Mouse (Mus musculus) kidney, postnatal 25 days (tissue): ENCODE results near the gene Uggt2.
A peak's percentile ranks its signal among the peaks of the same experiment; 100 is the strongest.

Source experiments
- DNase-seq, 2 experiments: peaks; one replicate each; pipeline ENCODE4 v3.0.0; 2021; ENCODE audit warnings: mixed read lengths in 2 of 2

Uggt2 gene

DNA sequence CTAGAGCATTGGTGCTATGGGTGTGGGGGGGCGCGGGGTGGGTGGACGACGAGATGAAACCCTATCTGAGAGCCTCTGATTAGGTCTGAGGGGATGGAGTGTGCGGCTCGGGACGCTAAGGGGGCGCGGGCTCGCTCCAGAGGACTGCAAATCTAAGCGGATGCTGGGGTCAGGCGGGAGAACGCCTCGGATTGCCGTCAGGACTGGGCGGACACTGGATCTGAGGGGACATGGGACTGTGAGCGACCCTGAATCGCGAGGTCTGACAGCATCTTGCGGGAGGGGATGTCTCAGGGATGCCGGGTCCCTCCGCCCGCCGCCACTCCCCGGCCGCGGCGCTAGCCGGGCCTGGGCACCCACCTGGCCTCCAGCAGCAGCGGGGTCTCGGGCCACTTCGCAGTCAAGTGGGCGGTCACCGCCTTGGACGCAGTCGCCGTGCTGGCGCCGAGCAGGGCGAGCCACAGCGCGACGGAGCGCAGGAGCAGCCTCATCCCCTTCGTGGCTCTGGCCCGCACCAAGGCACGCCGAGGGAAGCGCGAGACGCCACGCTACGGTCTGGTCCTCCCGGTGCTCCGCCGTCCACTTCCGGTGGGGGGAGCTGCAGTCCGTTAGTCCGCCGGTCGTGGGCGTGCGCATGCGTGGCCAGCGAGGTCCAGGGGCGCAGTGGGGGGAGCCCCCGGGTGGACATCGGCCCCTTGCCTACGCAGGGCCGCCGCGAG lies at the start of gene Uggt2:
TSS of gene Uggt2 (minus strand) at position 580 of the 719 bp plus-strand sequence.
- DNase-seq: peak; percentile 79 to 87

DNA sequence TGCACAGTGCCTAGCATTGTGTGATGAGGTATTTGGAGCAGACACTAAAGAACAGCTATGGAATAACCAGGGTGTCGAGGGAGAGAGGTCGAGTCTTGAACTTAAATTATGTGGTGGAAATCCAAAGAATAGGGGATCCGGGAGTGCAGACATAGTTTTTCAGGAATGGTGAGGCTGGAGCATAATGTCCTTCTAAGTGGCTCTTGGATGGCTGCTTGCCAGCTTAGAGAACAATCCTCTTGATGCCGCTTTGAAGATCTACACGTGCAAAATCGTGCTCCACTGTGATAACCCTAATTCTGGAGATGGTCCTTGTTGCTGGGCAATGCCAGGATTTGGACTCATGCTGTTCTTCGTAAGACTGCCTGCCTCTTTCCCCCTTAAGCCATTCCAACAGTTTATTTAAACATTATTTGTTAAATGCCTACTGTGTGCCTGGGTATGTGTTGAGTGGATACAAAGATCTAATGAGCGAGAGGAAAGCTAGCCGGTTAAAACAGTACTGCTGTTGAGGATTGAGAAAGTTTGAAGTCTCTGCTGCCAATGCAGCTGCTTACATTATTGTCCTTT lies 40.2 kb upstream of the Uggt2 start:
- no peak for DNase-seq

DNA sequence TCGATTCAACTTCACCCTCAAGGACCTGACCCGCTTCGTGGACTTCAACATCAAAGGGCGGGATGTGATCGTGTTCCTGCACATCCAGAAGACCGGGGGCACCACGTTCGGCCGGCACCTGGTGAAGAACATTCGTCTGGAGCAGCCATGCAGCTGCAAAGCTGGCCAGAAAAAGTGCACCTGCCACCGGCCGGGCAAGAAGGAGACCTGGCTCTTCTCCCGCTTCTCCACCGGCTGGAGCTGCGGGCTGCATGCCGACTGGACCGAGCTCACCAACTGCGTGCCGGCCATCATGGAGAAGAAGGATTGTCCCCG lies 39.5 kb upstream of the Uggt2 start:
- peak; percentile 11 to 38 for DNase-seq

DNA sequence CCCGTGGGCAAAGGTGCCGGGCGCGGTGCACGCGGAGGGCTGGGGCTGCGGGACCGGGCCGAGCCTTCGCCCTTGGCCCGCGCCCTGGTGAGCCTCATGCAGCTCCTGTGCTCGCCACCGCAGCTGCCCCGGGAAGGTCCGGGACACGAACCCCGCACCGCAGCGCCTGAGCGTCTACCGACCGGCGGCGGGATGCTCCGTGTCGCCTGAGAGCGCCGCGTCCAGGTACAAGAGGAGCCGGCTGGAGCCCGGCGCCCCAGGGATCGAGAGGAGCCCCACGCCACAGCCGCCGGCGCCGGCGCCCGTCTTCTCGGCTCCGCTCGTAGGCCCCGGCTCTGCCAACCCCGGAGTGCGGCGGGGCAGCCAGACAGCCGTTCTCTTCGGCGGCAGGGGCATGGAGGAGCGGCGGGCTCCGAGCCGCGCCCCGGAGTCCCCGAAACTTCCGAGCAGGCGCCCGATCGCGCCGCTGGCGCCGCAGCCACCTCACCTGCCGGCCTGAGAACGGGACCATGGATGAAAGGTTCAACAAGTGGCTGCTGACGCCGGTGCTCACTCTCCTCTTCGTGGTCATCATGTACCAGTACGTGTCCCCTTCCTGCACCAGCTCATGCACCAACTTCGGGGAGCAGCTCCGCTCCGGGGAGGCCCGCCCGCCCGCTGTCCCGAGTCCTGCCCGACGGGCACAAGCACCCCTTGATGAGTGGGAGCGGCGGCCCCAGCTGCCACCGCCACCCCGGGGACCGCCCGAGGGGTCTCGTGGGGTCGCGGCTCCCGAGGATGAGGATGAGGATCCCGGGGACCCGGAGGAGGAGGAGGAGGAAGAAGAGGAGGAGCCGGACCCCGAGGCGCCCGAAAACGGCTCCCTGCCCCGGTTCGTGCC lies 38.9 kb upstream of the Uggt2 start, which contains the start of gene Hs6st3:
TSS of gene Hs6st3 (plus strand) at position 436 of the 880 bp plus-strand sequence.
- peak; percentile 9 to 38 for DNase-seq

DNA sequence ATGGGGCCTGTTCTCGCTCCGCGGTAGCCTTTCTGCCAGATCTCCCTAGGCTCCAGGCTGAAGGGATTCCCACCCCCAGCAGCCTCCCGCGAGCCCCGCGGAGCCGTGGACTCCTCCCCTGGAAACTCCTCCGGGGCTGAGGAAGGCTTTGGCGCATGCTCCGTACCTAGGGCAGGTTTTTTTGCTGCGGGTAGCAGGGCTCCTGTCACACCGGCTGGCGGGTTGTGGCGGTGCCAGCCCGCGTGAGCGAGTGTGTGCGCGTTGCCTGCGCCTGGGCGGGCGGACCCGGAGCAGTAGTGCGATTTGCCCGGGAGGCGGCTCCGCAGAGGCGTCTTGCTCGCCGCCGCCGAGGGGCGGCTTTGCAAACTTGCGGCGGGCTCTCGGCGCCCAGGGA lies 38.3 kb upstream of the Uggt2 start:
- DNase-seq: peak; percentile 38 to 68

DNA sequence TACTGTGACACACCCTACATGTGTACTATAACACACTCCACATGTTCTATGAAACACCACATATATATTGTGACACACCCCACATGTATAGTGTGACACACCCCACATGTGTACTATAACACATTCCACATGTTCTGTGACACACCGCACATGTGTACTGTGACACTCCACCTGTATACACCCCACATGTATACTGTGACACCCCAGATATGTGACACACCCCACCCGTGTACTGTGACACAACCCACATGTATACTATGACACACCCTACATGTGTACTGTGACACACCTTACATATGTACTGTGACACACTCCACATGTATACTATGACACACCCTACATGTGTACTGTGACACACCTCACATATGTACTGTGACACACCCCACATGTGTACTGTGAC lies 28.1 kb upstream of the Uggt2 start:
- no peak for DNase-seq

DNA sequence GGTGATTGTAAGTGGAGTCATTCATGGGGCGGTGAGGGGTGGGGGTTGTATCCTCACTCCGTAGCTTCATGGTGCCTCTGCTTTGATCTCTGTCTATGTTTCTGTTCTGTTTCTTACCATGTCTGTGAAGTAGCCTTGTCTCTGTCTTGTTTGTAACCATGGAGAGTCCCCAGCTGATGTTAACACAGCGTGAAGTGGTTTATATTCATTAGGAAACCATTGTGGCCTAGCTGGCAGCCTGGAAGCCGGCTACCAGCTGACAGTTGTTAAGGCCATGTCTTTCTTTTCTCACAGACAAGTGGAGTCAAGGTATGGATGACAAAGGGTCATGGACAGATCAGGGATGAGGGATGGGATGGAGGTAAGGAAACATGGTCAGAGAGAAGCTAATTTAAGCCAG lies 26.6 kb upstream of the Uggt2 start:
- no peak for DNase-seq

DNA sequence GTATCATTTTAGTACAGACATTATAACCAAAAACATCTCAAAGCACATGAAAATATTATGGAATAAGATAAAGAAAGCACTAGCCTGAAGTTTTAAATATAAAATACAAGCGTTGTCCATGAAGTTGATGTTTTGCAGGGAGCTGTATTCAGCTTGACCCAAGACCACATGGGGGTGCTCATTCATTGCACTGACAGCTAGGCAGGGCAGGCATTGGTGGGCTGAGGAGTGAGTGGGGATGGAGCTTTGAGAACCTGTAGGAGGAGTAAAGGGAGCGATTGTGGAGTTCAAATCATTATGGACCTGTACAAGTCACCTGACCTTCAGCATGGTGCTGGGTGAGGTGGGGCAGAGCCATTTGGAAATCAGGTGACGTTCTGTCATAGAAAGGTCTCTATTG lies 24.8 kb upstream of the Uggt2 start:
- DNase-seq: no peak

DNA sequence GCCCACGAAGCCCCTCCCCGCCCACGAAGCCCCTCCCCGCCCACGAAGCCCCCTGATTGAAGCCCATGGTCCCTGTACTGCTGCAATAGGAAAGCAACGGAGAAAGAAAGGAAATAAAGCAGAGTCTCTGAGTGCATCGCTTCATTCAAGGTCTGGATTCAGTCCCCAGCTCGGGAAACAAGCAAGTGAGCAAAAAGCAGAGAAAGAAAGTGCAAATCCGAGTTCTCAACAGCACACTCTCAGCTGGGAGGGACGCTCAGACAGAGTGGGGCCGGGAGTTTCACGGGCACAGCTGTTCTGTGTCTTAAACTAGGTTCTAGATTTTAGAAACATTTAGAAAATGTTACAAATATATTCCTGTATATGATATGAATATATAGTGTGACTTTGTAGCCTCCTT lies 24.4 kb upstream of the Uggt2 start:
- DNase-seq: no peak

DNA sequence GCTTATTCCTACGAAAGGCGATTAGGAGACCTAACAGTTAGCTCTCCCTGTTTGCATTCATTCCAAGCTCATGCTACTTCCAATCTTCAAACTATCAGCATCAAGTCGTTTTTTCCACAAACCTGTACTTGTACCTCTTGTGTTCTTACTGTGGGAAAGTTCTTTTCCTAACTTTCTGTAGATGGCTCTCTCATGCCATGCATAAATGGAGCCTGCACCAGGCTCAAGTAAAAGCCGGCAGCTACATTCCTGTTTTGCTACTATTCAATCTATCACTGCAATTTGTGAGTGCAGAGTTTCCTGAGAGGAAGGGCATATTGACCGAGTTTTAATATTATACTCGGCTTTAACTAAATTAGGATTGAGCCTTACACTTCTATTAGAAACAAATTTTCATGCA lies 13.3 kb upstream of the Uggt2 start:
- no peak for DNase-seq

DNA sequence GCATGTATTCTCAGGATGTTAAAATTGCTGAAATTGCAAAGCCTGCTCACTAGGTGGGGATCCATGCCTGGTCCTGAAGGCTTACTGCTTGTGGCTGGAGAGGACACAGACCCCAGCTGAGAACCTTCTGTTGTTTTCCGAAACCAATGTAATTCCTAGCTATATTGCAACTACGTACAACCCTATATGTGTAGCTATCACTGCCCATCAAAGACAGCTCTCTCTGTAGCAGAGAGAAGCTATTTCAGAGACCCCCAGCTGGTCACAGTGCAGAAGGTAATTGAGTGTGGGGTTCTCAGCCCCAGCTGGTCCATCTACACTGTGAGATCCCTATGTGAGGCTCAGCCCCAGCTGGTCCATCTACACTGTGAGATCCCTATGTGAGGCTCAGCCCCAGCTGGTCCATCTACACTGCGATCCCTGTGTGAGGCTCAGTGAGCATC lies 10.6 kb upstream of the Uggt2 start:
- DNase-seq: peak in 1 of 2 experiments; percentile 52

DNA sequence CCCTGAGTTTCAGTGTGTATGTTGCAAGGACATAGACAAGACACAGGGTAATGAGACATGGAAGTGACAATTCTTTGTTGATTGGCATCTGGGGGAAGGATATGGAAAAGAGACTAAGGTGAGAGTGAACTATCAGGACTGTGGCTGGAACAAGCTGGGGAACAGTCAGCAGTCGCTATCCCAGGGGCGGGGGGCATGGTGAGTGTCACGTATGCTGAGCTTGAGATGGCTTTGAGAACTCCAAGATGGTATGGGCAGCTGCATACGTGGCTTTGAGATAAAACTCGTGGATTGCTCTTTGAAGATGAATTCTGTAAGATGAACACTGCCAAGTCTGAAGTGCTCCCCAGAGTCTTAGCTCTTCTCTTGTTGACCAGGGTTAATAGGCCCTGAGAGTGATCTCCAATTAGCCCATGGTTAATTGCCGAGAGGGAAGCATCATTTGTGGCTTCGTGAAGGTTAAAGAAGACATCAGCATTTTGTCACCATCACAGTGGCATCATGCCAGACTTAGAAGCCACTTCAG lies 9.6 kb upstream of the Uggt2 start:
- no peak for DNase-seq

DNA sequence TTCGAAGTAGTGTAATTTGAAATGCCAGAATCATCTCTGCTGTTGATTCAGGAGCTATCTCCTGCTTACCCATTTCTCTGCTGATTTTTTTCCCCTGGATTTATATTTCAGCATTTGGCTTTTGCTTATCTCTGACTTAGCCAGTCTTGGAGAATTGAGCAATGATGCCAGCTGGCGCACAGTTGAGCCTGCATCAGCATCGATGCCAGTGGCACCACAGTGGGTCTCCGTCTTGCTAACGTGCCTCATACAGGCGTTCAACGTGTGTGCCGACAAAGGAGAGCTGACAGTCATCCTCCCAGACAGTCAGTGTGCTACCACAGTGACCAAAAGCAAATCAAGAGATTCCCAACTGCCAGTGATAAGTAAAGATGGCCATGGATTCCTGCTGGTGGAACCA lies 8.4 kb upstream of the Uggt2 start:
- no peak for DNase-seq

DNA sequence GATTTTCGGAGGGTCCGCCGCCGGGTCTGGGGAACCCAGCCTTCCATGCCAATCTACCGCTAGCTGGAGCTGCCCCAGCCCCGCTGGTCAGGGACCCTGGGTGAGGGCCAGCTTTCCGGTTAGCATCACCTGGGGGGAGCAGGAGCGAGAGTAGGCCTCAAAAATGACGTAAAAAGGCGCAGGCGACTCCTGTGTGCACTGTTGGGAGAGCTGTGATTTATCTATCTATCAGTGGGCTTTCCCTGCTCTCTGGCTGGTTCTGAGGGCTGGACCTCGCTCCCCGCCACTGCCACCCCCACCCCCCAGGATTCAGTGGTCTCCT lies 301 bp upstream of the Uggt2 start:
- no peak for DNase-seq

DNA sequence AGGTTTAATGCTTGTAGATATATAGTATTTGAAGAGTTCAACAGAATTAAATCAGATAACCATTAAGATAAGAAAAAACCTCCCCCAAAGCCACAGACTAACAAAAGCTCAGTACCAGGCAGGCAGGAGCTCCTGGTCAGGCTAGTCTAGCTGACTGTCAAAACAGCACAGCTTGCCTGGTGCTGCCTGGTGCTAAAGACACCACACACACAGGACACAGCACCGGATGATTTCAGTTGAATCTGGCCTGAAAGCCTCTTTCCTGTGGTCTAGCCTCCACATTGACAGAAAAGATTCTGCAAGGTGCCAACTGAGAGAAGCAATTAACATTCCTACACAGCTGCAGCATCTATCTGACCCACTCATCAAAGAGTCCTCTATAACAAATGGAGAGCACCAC lies 37.4 kb downstream of the Uggt2 start:
- no peak for DNase-seq

DNA sequence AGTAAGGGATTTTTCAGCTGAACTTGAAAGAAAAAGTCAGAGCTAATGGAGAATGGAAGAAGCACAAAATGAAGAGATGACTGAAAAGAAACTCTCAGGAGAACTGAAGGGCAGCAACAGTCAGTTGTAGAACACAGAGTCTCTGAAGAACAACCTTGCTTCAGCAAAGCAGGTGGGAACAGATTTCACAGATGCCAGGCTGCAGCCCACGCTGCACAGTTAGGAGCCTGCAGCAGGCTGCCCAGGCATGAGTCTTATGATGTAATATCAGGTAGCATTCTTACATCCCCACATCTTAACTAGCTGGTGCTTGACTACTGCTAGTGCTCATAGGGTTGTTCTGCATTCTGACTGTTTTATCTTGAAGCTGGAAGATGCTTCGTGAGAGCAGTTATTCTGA lies 38.5 kb downstream of the Uggt2 start:
- no peak for DNase-seq

DNA sequence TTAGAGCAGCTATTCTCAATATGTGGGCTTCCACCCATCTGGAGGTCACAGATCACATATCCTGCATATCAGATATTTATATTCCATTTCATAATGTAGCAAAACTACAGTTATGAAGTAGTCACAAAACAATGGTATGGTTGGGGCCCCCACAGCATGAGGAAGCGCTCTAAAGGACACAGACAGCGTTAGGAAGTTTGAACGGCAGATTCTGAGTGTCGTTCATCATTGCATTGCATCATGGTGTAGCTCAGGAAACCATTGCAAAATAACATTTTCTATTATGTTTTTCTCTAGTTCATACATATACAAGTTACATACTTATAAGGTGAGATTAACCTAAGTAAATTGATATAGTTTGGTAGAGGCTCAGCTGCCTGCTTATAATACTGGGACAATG lies 42.2 kb downstream of the Uggt2 start:
- DNase-seq: no peak

DNA sequence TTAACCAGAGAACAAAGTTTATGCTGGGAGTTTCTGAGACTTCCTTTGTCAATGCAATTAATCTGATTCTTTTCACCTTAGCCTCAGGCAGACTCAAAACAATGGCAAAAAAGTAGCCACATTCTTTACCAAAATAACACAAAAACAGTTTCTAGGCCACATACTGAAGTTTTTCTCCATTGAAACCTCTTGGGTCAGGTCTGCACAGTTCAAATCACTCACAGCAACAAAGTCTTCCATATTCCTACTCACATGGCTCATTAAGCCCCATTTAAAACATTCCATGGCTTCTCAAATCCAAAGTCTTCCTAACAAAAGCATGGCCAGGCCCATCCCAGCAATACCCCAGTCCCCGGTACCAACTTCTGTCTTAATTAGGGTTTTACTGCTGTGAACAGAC lies 46.3 kb downstream of the Uggt2 start:
- no peak for DNase-seq

DNA sequence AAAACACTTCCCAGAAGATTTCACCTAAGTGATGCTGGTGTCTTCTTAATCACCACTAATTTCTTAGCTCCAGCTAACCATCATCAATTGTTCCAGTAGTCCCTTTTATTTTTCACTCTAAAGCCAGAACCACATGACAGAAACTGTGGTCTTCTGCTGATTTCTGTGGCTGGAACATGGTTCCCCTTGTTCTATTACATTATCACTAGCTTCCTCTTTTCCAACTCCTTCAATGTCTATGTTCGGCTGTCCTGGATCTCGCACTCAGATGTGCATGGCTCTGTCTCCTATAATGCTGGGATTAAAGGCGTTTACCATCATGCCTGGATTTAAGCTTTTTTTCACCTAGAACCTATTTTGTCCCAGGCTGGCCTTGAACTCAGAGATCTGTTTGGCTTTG lies 46.9 kb downstream of the Uggt2 start:
- no peak for DNase-seq

DNA sequence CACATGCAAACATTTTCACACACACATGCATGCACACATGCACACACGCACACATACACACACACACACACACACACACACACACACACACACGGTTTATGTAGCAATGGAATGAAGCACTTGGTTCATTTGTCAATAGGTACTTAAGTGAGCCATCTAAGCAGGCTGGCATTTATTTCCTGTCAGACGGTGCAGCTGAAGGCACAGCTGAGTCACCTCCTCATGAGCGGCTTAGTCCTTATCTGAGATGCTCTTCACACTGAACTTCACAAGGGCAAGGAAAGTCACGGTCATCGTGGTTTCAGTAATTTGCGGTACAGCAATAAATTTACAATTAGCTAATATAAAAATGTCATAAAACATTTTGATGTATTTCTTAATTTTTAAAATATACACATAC lies 55.5 kb downstream of the Uggt2 start:
- DNase-seq: no peak

DNA sequence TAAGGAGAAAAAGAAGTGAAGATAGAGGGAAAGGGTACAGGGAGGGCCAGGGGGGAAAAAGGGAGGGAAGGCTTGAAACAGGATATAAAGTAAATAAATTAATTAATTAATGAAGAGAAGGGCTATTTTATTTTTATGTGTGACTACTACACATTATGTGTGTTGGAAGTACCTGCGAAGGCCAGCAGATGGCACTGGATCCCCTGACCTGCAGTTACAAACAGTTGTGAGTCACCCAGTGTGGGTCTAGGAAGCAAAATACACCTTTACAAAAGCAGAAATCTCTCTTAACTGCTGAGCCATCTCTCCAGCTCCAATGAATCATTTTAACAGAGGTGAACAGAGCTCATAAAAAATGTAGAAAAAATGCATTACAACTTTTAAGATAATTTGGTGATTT lies 59.0 kb downstream of the Uggt2 start:
- DNase-seq: peak; percentile 43 to 73

DNA sequence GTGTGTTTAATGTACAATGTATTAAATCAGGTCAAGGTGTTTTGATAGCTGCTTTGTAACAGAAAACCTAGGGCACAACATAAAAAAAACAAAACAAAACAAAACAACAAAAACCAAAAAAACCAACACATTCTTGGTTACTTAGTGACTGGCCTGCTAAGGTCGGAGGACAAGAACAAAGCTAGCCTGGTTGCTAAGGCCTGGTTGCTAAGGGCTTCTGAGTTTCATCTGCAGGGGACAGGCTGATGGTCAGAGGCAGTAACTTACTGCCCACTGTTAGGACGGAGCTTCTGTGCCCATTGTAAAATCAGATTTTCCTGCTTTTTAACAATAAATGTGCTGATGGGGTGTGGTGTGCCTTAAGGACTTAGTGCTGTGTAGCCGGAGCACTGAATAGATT lies 61.5 kb downstream of the Uggt2 start:
- no peak for DNase-seq

DNA sequence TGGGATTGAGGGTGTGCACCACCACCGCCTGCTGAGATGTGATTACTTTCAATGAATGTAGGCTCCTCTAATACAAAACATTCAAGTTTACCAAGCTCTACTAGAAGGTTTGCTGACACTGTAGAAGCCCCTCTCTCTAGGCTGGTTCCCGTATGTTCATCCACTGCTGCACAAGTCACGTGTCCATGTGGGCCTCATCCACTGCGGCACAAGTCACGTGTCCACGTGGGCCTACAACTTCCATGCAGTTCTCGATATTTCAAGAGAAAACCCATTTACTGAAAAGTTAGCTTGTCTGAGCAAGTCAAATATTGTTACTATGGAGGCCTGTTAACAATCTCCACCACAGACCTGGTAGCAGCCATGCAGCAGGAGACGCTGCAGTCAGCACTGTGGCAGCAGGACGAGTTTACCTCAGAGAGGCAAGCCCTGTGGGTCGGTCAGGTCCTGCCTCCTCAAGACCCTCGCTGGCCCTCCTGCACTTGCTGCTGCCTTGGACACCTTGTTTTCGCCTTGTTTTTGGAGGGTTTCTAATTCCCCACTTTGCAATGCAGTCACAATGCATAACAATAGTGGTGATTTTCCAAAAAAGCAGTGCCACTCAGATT lies 62.0 kb downstream of the Uggt2 start:
- DNase-seq: no peak
